Mouse (Mus musculus) heart, adult 11 months (tissue): ENCODE data around the gene Kdm4a.

Source experiments
- DNase-seq: peaks from one replicate; pipeline ENCODE4 v3.0.0; 2022

The Kdm4a gene

DNA sequence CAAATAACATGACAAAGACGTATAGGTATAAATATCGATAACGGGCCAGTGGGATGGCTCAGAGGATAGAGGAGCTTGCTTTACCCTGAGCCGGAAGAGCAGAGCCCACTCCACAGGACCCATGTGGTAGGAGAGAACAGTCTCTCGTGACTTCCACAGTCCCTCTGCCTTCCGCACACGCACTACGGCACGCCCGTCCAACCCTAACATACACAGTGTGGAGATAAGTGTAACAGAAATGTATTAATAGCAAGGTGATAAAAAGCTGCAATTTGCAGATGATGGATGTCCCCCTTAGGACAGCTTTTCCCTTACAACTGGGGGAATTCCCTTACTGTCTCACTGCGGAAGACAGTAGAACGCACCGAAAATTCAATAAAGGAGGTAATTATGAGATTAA, 70.2 kb downstream of the Kdm4a start:
- DNase-seq, result no peak

DNA sequence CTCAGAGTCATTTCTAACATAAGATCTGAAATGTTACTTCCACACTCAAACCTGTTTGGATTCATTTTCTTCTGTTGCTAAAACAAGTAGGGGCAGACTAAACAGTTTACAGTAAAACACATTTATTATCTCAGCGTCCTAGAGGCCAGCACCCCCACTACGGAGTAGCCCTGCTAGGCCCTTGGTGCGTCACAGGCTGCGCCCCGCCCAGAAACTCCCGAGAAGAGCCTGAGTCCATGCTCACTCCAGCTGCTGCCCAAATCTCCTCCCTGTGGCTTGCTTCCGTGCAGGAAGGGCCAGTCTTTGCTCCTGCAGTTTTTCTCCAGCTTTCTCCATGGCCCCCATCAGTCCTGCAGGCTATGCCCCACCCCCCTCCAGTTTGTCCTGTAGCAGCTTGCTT, 71.1 kb downstream of the Kdm4a start:
- peak; percentile 91 for DNase-seq

DNA sequence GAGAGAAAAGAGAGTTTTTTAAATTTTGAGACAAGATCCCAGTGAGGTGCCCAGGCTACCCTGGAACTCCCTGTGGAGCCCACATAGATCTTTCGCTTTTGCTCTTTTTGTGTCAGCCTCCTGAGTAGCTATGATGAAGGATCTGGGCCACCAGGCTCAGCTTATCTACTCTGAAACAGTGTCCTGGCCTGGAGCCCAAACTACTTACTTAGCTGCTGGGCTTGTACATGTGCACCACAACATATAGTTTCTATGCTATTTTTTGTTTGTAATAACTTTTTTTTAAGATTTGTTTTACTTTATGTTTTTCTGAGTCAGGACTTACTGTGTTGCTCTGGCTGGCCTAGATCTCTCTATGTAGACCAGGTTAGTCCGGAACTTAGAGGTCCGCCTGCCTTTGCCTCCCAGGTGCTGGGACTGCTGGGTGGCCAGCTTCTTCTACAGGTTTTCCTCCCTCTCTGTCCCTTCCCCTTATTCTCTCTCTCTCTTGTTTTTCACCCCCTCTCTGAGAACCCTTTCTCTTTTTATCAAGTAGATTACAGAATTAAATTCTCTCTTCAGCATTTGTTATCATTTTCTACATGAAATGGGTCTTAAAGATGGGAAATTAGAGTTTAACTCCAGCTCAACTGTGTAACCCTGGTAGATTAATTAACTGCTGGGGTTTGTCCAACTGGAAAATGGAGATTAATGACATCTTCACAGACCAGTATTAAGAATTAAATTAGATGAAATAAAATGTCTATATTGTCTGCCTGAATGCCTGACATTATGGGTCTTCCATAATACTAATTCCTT, 74.4 kb downstream of the Kdm4a start:
- no peak for DNase-seq

DNA sequence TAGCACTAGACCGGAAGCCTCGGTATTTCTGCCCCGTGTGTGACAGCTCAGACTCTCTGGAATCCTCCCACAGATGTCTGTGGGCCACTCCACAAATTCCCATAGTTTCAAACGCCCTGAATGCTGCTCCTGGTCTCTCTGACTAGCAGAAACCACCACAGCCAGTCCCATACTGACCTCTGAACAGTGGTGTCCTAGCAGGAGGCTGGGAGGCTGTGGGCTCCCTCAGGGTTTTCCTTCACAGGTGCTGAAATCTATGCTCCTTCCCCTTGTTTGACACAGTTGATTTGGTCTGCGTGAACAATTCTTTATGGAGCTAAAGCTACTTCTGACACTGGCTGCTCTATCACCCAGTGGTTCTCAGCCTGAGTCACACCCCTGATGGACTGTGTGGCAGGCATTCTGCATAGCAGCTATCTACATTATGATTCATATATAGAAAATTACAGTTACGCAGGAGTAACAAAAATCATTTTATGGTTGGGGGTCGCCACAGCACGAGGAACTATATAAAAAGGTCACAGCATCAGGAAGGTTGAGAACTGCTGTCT, 76.5 kb downstream of the Kdm4a start:
- DNase-seq, result no peak

DNA sequence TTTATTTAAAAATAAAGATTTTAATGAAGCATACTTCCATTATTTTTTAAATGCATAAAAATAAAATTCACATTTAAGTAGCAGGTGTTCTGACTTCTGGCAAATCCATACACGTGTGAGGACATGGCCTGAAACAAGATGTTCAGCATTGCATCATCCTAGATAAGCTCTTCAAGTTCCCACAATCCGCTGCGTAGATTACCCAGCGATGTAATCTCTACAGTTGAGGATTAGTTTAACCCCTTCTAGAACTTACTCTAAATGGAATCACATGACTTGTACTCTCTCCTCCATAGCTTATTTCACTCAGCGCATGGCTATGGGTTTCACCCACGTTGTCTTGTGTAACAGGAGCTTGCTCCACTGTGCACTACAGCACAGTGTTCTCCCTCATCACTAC, 78.3 kb downstream of the Kdm4a start:
- no peak for DNase-seq

DNA sequence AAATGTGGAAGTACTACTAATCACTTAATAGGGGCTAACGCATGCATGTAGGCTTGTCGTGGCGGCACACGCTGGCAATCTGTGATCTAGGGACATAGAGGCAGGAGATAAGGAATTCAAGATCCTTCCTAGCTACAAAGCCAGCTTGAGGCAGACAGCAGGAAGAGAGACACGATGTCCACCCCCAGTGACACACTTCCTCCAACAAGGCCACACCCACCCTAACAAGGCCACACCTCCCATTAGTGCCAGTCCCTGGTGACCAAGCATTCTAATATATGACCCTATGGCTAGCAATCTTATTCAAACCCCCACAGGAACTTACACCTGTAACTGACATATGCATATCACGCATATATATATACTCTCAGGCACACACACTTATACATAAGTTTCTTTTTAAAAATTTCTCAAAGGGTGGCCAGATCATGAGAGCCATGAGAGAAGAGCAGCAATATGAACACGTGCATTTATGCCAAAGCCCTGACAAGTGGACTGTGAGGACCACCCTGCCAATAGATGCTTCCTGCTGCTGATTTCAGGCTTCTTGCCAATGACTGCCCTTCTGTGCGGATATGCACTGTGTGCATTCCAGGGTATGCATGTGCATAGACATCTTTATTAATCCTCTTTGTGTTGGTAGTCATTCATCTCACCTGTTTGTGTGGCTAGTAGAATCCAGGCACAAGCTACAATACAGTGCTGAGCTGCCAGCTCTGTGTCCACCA, 80.0 kb downstream of the Kdm4a start:
- DNase-seq, result no peak

DNA sequence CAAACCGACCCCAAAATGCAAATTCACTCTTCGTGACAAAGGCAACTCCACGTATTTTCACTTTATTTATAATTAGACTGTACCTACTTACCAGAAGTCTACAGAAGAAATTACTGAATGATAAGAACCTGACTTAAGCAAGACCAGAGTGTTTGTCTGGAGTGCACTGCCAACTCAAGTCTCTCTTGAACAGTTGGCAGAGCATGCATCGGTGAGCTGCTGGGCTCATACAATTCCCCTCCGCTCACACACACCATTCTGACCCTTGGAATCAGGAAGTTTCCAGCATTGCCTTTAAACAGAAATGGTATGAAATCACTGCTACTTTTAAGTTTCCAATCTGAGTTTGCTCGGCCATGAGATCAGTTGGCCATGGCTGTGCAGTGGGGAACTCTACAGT, 81.3 kb downstream of the Kdm4a start:
- no peak for DNase-seq

DNA sequence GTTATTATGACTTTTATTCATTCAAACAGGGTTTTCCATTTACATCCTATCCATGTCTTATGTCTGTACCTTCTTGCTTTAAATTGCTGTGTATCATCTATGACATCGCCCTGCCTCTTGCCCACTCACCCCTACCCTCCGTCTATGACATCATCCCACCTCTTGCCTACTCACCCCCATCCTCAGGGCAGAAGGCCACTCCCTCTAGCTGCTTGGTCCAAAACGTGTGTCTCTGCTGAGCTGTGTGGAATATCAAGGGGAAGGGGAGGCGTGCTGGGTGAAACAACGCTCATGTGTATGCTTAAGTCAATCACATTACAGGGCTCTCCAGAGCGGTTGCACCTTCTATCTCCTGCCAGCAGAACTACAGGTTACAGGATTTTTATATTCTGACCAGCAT, 83.8 kb downstream of the Kdm4a start:
- DNase-seq, result no peak

DNA sequence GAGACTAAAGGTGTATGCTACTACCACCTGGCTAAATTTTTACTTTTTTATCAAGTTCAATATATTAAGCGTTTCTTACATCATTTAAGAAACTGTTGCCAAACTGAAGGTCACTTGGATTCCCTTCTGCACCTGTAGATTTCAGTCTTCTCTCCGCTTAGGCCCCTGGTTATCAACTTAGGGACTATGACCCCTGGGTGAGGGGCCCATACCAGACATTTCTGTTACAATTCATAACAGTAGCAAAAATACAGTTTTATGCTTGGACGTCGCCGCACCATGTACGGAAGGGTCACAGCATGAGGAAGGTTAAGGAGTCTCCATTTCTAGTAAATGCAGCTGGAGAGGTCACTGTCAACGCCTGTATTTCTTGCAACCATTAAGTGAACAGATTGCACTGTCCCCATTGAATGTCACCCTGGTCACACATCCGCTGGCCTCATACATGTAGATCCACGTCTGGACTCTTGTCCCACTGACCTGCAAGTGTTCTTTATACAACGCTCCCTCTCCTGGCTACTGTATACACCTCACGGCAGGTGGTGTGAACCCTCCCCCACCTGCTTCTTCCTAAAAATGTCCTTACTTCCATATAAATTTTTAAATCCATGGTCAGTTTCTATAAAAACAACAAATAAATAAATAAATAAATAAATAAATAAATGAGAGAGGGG, 86.9 kb downstream of the Kdm4a start:
- no peak for DNase-seq

DNA sequence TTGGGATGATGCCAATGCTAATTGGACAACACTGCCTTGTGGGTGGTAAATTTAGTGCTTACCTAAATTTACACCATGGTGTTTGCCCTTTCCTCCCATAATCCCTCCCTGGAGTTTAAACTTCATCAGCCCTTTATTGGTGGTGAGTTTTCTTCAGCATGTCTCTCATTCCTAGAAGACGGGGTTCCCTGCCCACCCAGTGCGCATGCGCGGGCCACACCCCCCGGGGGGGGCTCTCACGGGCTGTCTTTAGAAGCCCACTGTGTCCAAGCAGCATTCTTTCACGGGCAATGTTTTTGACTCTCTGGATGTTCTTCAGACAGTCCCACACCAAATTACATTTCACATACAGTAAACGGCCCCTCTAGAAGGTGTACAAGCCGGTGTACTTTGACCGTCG, 89.4 kb downstream of the Kdm4a start:
- peak; percentile 89 for DNase-seq

DNA sequence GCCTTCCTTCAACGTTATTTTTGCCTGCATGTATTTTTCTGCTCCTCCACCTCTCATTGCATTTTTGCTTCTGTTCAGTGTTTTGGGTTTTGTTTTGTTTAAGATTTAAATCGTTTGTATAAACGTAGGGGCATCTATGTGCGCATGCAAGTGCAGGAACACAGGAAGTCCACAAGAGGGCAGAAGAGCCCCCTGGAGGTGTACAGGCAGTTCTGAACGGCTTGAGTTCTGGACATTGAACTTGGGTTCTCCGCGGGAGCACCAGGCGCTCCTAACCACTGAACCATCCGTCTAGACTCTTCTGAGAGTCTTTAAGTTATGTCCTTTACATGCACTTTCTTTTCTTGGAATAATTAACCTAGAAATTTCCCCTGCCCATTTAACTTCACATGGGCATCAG, 89.9 kb downstream of the Kdm4a start:
- DNase-seq, result peak; percentile 90

DNA sequence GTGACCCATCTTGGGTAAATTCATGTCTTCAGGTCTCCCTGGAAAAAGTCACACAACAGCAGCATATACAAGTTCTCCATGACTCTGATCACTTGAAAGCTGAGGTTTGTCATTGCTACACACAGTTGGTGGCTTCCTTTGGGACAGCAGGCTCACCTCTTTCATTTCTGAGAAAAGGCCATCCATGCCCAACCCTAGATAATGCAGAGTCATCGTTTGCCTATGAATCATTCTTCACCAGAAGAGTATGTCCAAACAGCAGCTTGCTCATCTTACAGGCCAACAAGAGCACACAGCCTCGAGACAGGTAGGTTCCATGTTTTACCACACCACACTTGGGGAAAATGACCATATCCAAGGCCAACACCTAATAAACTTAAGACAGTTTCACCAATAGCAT, 91.1 kb downstream of the Kdm4a start:
- peak; percentile 68 for DNase-seq
